Mouse (Mus musculus): ENCODE data around the gene Mob3b.

DNA sequence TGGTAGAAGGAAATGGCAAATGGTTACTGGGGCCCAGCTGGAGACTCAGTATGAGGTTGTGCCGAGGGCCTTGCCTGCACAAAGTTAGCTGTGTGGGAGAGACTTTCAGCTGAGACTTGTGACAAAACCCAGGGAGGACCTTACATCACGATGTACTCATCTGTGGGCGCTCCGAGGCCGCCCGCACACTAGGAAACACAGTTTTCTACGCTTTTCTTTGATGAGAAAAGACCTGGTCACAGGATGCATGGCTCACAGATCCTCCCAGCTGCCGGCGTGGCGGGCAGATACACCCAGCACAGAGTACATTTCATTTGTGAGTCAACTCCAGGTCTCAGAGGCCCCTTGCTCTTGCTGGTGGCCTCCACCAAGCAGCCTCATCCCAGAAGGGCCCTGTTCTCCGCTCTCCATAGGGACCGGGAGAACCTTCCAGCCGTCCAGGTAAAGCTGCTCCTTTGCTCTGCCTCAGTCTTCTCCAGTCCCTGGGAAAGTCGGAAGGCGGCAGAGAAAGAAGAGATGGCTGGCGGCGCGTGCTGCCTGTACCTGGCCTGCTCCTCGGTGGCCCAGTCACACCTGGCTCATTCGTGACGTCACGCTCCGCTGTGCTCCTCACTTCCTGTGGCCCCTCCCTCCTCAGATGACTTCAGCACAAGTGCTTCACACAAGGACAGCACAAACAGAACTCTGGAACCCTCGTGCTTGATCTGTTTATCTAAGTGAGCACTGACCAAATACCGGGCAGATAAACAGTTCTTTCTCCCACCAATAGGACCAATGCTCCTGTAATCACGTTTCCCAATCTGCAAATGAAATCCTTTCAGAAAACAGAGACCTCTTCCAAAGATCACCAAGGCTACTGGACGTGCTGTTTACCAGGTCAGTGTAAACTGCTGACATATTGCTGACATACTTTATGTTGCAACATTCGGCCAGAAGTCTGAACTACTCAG is 60.8 kb downstream of the Mob3b start:
- no peak for TF ChIP-seq CTCF (IDR thresholded peaks at IDR 0.05; ENCODE audit: low read depth, low read length)
- peak; percentile 29 for TF ChIP-seq POLR2A (IDR thresholded peaks at IDR 0.05; ENCODE audit: insufficient read depth, low read length)

Measured in ES-Bruce4 (cell line).